Mouse (Mus musculus) right cerebral cortex, postnatal 25 days (tissue): ENCODE results near the gene Rnh1.

ENCODE experiments used
- DNase-seq: peaks from one replicate; pipeline ENCODE4 v3.0.0; 2022

Gene Rnh1

GRCm38 (mm10) chr7:141155362-141155761, 17.3 kb downstream of the Rnh1 start:
- DNase-seq: no peak

- no peak for DNase-seq
Observed at GRCm38 (mm10) chr7:141148639-141149038, 24.0 kb downstream of the Rnh1 start.

- DNase-seq: no peak
Observed at GRCm38 (mm10) chr7:141147044-141147443, 25.6 kb downstream of the Rnh1 start.

- DNase-seq: no peak
Observed at GRCm38 (mm10) chr7:141146043-141146595, 26.5 kb downstream of the Rnh1 start.

- DNase-seq: no peak
Observed at GRCm38 (mm10) chr7:141145403-141145802, 27.3 kb downstream of the Rnh1 start.

GRCm38 (mm10) chr7:141144650-141145049, 28.0 kb downstream of the Rnh1 start:
- no peak for DNase-seq

GRCm38 (mm10) chr7:141143861-141144260, 28.8 kb downstream of the Rnh1 start:
- no peak for DNase-seq

GRCm38 (mm10) chr7:141143112-141143511, 29.5 kb downstream of the Rnh1 start:
- no peak for DNase-seq

- DNase-seq: no peak
Observed at GRCm38 (mm10) chr7:141141326-141141725, 31.3 kb downstream of the Rnh1 start.

GRCm38 (mm10) chr7:141131904-141132755, 40.5 kb downstream of the Rnh1 start:
- DNase-seq: no peak

- peak; percentile 89 for DNase-seq
Observed at GRCm38 (mm10) chr7:141131024-141131820, 41.4 kb downstream of the Rnh1 start.

- no peak for DNase-seq
Observed at GRCm38 (mm10) chr7:141123517-141123856, 49.2 kb downstream of the Rnh1 start.

- DNase-seq: peak; percentile 85
Observed at GRCm38 (mm10) chr7:141122689-141123516, 49.8 kb downstream of the Rnh1 start.

- DNase-seq: no peak
Observed at GRCm38 (mm10) chr7:141122245-141122644, 50.4 kb downstream of the Rnh1 start, which contains the start of gene Ptdss2. Gene Ptdss2, plus strand, starts transcription at chr7:141122382.

- no peak for DNase-seq
Observed at GRCm38 (mm10) chr7:141121051-141121531, 51.6 kb downstream of the Rnh1 start.

- DNase-seq: no peak
Observed at GRCm38 (mm10) chr7:141120605-141121004, 52.1 kb downstream of the Rnh1 start.

- no peak for DNase-seq
Observed at GRCm38 (mm10) chr7:141119487-141119886, 53.2 kb downstream of the Rnh1 start.

- DNase-seq: no peak
Observed at GRCm38 (mm10) chr7:141117636-141118035, 55.0 kb downstream of the Rnh1 start, which contains the start of gene Ano9. Gene Ano9, minus strand, starts transcription at chr7:141117806.

- DNase-seq: no peak
Observed at GRCm38 (mm10) chr7:141115874-141116273, 56.8 kb downstream of the Rnh1 start.
